Mouse (Mus musculus) cerebellum, adult 18-20 months (tissue): Measurements from ENCODE around the gene Ttll1.
"Not testable (repeated sequence)": the region's sequence is repeated elsewhere in the genome, so short reads cannot be mapped to it uniquely, and the experiment has no call there.

Source experiments
- DNase-seq, 2 experiments: peaks; one replicate each; pipeline ENCODE4 v3.0.0; 2021

Gene Ttll1

GRCm38 (mm10) chr15:83482645-83483224 is 28.0 kb downstream of the Ttll1 start:
- no peak for DNase-seq

GRCm38 (mm10) chr15:83481236-83481780 is 29.4 kb downstream of the Ttll1 start:
- no peak for DNase-seq

GRCm38 (mm10) chr15:83479818-83480217 is 30.9 kb downstream of the Ttll1 start:
- DNase-seq: no peak

GRCm38 (mm10) chr15:83478096-83478495 is 32.6 kb downstream of the Ttll1 start:
- no peak for DNase-seq

GRCm38 (mm10) chr15:83476593-83477273 is 34.0 kb downstream of the Ttll1 start:
- DNase-seq: no peak

- DNase-seq: no peak
Observed at GRCm38 (mm10) chr15:83474466-83474836, 36.2 kb downstream of the Ttll1 start.

GRCm38 (mm10) chr15:83473832-83474465 is 36.7 kb downstream of the Ttll1 start:
- no peak for DNase-seq

GRCm38 (mm10) chr15:83473251-83473650 is 37.4 kb downstream of the Ttll1 start:
- no peak for DNase-seq

- no peak for DNase-seq
Observed at GRCm38 (mm10) chr15:83471476-83471875, 39.2 kb downstream of the Ttll1 start.

- DNase-seq: no peak
Observed at GRCm38 (mm10) chr15:83470443-83470842, 40.2 kb downstream of the Ttll1 start.

GRCm38 (mm10) chr15:83469279-83469821 is 41.3 kb downstream of the Ttll1 start:
- no peak for DNase-seq

- no peak for DNase-seq
Observed at GRCm38 (mm10) chr15:83467232-83467966, 43.3 kb downstream of the Ttll1 start.

- no peak for DNase-seq
Observed at GRCm38 (mm10) chr15:83466331-83466730, 44.4 kb downstream of the Ttll1 start.

GRCm38 (mm10) chr15:83464905-83465650 is 45.6 kb downstream of the Ttll1 start:
- no peak for DNase-seq

- DNase-seq: peak; percentile 81 to 83
Observed at GRCm38 (mm10) chr15:83464083-83464904, 46.4 kb downstream of the Ttll1 start, which contains the start of gene Pacsin2. Pacsin2 (minus strand) TSS chr15:83464606.

- DNase-seq: no peak
Observed at GRCm38 (mm10) chr15:83463369-83464082, 47.2 kb downstream of the Ttll1 start.

- not testable (repeated sequence) for DNase-seq
Observed at GRCm38 (mm10) chr15:83462349-83462748, 48.3 kb downstream of the Ttll1 start.

- DNase-seq: no peak
Observed at GRCm38 (mm10) chr15:83460891-83461290, 49.8 kb downstream of the Ttll1 start.

- no peak for DNase-seq
Observed at GRCm38 (mm10) chr15:83457541-83457940, 53.2 kb downstream of the Ttll1 start.

GRCm38 (mm10) chr15:83455637-83456036 is 55.1 kb downstream of the Ttll1 start:
- no peak for DNase-seq

GRCm38 (mm10) chr15:83455034-83455433 is 55.7 kb downstream of the Ttll1 start:
- DNase-seq: no peak
